Mouse (Mus musculus) thymus, postnatal 36 days (tissue): ENCODE measurements around the gene Gipc1.

Experiments
- DNase-seq, 2 experiments: peaks; one replicate each; pipeline ENCODE4 v3.0.0; 2022; ENCODE audit warnings: mixed read lengths in 2 of 2

Gene Gipc1

DNA sequence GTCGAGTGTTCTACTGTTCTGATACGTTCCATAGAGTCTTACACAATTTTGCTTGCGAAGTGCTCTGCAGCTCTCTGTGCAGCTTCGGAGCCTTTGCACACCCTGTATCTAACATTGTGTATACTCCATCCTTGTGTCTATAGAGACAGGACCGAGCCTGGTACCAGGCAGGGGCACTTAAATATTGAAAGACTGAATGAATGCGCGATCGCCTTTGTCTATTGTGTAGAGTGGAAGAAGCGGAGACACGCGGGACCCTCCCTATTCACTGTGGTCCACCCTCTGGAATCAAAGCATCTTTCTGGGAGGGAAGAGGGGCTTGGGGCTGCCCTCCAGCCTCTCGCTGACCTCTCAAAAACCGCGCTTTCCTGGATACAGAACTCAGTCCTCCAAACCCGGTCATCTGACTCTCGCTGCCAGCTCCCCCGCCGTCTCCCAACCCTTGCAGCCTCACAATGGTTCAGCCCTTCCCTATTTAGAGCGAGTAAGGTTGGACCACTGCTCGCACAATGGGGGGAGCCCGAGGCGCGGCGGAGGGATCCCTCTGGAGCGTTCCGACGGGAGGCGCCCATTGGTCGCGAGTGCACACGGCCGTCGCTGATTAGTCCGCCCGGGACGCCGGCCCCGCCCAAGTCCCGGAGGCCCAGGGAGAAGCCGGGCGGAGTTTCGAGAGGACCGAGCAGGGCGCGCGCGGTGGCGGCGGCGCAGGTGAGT is at the start of gene Gipc1:
Gipc1 (plus strand) TSS at position 648 of the 714 bp plus-strand sequence.
- peak; percentile 96 to 98 for DNase-seq

DNA sequence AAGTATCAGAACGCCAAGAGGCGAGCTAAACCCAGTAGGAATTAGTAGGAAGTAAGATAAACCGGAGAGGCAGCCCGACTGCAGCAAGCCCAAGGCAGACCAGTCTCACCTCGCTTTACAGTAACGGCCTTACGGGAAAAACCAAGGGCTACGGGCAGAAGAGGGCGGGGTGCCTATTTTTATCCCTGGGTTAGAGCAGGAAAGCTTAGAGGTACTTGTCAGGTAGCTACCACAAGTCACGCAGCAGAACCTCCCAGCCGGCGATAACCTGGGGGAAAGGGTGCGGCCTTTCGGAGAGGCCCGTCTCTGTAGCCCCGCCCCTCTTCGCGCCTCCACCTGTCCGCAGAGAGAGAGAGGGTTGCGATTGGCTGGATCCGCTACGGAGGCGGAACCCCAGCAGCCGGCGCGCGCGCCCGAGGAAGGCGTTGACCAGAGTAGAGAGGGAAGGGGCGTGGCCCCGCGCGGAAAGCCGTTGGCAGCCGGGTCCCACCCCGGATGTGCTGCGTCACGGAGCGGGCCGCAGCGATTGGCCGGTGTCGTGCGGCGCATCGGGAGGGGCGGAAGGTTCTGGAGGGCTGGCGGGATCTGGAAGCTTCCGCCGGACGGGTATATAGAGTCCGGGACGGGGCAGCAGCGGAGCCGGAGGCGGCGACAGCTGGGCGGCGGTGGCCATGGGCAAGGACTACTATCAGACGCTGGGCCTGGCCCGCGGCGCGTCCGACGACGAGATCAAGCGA is 44.6 kb upstream of the Gipc1 start, which contains the start of the genes Tecr and Dnajb1:
Tecr (minus strand) TSS at position 311 of the 737 bp plus-strand sequence.
Dnajb1 (plus strand) TSS at position 533 of the 737 bp plus-strand sequence.
- peak; percentile 100 for DNase-seq

DNA sequence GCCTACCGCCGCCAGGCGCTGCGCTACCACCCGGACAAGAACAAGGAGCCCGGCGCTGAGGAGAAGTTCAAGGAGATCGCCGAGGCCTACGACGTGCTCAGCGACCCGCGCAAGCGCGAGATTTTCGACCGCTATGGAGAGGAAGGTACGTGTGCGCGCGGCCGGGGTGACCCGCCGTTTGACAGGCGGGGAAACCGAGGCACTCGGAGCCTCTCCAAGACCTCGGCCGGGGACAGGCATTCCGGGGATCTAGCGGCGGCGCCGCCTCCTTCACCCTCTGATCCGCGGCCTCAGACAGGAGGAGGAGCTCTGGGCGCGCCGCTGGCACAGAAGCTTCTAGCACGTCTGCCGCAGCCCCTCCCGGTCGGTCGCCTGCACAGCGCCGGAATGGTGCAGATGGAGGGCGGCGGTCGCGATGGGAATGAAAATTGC is 44.1 kb upstream of the Gipc1 start:
- peak; percentile 85 to 89 for DNase-seq

DNA sequence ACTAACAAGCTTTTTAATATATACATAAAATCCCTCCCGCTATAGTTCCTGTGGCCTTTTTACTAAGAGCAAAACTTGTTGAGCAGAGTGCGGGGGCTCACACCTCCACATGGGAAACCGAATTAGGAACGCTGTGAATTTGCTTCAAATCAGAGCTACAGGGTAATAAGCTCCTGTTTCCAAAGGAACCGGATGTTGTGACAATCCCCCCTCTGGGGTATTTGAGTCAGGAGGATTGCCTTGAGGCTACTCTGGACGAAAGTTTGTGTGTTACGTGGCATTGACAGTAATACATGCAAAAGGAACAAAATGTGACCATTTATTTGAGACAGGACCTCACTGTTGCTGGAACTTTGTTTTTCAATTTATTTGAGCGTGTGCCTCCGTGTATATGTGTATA is 43.4 kb upstream of the Gipc1 start:
- no peak for DNase-seq

DNA sequence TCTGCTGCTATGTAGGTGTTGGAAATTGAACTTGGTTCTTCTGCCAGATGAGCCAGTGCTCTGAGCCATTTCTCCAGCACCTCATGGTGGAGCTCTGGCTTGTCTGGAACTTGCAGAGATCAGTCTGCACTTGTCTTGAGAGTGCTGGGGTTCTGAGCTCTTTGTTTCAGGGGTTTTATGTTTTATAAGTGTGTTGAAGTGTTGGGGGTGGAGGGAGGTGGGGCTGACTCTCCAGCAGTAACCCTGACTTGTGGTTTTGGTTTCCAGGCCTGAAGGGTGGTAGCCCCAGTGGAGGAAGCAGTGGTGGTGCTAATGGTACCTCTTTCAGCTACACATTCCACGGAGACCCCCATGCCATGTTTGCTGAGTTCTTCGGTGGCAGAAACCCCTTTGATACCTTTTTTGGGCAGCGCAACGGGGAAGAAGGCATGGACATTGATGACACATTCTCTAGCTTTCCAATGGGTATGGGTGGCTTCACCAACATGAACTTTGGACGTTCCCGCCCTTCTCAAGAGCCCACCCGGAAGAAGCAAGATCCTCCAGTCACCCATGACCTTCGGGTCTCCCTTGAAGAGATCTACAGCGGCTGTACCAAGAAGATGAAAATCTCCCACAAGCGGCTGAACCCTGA is 42.8 kb upstream of the Gipc1 start:
- DNase-seq, result peak in 1 of 2 experiments; percentile 42

DNA sequence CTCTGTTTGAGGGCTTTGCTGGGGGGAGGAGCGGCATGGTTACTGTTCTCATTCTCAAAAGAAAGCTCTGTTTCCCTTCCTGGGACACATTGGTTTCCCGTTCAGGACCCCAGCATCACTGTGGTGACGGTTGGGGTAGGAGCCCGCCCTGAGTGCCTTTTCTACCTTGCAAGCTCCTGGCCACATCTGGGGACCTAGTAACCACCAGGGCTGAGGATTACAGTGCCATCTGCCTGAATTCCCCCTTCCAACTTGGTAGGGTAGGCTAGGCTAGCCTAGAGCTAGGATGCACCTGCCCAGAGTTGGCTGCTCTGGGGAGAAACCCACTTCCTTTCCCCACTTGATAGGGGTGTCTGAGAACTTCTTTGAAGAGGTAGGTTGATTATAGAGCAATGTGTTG is 40.6 kb upstream of the Gipc1 start:
- DNase-seq, result peak; percentile 71 to 84

DNA sequence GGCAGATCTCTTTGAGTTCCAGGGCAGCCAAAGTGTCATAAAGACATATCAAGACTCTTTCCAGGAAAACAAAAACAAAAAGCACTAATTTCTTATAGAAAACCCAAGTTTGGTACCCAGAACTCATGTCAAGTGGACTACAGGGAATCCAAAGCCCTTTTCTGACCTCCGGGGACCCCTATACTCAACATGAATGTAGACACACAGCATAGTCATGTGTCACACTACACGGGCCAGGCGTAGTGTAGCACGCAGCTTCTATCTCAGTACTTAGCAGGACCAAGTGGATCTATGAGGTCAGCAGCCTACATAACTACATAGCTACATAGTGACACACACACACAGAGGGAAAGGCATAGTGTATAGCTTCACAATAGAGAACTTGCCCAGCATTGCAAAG is 38.8 kb upstream of the Gipc1 start:
- DNase-seq, result no peak

DNA sequence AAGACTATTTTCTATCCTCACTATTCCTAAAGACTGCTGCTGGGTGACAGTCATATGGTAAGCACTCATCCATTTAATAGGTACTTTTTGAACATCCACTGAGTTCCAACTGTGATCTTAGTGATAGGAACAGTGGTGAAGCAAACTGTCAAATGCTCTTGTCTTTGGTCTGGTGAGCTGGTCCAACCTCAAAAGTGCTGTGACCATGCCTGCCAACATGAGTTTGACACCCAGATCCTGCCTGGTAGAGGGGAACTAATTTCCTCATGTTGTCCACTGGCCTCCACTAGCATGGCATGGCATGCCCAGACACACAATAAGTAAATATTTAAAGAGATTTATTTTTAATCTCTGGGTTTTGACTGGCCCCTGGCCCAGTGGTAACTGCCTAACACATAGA is 35.9 kb upstream of the Gipc1 start:
- DNase-seq, result no peak

DNA sequence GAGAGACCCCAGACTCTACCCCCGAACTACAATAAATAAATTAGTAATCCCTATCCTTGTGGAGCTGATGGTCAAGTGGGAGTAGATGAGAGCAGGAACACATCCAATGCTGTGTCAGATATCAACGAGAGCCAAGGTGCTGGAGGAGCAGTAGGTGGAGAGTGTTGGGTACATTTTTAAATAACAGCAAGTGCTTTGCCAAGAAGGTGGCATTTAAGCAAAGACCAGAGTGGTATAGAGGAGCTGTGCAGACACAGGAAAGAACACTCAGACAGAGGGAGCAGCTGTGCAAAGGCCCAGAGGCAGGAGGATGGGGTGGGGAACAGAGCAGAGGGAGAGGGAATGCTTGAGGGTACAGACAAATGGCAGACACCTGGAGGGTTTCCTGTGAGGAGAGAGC is 35.4 kb upstream of the Gipc1 start:
- DNase-seq, result no peak

DNA sequence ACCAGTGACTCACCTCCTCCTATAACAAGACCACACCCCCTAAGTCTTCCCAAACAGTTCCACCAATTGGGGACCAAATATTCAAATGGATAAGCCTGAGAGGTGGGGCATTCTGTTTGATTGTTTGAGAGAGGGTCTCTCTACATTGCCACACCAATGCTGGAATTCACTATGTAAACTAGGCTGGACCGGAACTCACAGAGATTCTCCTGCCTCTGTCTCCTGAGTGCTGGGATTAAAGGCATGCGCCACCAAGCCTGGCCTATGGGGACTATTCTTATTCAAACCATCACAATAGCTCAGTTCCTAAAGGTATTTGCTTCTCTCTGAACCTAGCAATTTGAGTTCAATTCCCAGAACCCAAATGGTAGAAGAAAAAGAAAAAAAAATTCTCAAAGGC is 33.9 kb upstream of the Gipc1 start:
- no peak for DNase-seq

DNA sequence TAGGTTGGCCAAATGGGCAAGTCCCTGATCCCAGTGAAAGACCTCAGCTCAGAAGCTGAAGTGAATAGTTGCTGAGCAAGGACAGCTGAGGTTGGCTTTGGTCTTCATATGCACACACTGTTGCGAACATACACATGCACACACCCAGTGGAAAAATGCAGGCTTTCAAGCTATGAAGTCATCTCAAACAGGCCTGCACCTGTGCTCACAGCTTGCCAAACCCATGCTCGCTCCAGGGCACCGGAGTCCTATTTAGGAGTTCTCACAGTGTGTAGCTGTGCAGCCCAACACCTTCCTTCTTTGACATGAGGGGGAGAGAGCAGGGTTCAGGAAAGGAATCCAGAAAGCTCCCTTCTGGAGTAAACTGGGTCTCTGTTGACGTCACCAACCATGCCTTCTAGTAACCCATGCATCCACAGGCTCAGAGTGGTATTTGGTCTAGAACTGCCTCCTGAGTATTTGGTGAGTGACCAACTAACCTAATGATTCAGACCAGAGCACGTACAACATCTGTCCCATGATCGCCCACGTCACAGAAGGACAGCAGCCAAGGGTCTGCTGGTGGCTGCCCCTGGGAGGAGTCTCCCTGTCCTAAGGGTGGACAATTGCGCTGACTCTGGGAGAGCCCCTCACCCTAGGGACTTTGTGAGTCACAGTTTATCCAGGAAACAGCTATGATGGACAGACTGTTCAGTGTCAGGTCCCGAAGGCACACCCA is 32.8 kb upstream of the Gipc1 start:
- DNase-seq, result peak in 1 of 2 experiments; percentile 64

DNA sequence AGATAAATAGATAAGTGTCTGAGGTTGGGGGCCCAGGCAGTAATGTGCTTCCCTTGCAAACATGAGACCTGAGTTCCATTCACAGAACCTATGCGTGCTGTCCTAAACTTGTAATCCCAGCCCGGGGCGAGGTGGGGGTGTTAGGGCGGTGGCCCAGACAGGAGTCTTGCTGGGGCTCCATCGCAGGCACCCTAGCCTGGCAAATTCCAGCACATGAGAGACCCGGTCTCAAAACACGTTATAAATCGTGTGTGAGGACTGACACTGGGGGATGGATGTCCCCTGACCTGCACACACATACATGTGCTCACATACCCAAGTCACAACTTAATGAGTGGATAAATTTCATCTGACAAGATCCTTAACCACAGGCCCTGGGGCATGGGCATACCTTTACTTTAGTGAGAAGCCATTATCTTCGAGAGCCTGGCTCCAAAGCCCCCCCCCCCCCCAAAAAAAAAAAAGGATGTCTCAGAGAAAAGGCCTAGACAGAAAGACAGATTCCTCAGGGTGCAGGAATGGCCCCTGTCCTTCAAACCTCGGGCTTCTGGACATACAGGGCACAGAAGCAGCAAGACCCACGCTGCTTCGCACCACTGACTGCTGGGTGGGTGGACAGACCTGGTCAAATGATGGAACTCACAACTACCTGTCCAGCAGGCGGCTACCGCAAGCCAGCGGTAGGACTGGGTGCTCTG is 30.6 kb upstream of the Gipc1 start:
- DNase-seq, result no peak

DNA sequence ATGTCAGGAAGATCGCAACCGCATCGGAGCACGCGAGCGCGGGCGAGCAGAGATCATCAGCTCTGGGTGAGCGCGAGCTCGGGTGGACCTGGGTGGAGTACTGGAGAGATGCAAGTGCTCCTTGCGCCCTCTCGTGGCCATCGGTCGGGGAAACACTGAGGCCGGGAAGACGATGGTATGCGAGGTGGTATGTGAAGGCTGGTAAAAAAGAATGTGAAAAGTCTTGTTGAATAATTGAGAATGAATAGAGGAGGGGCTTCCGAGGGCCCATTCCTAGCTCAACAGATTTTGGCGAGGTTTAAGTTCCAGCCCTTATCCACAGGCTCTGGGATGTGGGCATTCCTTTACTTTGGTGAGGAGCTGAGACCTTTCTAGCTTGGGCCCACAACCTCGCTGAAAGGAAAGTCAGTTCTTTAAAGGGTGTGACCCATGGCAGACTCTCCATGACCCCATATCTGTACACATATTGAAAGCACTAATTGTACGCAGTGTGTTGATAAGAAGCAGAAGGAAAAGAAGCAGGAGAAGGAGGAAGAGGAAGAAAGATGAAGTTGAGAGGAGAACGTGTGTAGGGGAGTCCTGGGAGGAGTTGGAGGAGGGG is 30.0 kb upstream of the Gipc1 start:
- DNase-seq, result peak; percentile 89

DNA sequence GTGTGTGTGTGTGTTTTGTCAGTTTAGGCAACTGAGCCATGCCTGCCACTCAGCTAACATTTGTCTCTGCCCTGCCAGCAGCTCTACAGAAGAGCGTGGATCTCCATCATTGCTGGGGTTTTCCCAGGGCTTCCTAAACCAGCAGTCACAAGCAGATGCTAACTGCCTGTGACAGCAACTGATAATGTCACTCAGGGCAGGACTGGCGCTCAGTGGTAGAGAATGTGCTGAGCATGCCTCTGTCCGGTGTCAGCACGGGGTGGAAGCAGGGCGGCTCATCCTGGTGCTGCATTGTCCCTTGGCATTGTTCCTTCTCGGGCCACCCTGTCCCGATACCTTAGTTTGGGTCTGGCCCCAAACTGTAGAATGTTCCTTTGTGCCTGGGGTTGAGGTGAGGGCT is 28.9 kb upstream of the Gipc1 start:
- DNase-seq, result no peak

DNA sequence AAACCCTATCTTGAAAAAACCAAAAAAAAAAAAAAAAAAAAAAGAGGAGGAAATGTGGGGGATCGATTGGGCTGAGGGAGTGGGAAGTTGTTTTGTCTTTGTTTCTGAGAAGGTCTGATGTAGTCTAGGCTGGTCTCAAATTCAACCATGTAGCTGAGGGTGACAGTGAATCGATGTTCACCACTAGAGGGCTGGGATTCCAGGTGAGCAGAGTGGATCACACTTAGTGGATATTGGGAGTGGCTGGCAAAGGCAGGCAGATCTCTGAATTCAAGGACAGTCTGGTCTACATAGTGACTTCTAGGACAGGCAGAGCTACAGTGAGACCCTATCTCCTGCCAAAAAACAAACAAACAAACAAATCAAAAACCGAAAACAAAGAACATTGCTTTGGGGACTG is 27.7 kb upstream of the Gipc1 start:
- no peak for DNase-seq

DNA sequence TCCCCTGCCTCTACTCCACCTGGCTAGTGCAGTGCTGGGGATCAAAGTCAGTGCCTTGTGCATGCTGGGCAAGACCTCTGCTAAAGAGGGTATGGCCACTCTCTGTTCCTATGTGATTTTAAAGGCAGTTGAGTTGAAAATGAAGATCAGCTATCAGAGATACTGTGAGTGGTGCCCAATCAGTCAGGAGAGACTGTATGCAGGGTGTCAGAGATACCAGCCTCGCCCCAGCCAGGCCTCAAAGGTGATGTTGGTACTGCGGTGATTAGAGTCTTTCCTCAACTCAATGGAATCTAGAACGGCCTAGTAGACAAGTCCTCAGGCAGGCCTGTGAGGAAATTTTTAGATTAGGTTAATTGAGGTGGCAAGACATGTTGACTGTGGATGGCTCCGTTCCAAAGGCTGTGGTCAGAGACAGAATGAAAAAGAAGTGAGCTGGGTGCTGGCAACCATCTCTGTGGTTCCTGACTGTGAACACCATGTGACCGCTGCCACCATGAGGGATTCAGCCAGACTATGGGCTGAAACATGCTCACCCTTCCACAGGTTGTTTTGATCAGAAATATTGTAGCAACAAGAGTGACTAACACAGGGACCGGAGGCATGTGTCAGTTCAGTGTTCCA is 26.7 kb upstream of the Gipc1 start:
- no peak for DNase-seq

DNA sequence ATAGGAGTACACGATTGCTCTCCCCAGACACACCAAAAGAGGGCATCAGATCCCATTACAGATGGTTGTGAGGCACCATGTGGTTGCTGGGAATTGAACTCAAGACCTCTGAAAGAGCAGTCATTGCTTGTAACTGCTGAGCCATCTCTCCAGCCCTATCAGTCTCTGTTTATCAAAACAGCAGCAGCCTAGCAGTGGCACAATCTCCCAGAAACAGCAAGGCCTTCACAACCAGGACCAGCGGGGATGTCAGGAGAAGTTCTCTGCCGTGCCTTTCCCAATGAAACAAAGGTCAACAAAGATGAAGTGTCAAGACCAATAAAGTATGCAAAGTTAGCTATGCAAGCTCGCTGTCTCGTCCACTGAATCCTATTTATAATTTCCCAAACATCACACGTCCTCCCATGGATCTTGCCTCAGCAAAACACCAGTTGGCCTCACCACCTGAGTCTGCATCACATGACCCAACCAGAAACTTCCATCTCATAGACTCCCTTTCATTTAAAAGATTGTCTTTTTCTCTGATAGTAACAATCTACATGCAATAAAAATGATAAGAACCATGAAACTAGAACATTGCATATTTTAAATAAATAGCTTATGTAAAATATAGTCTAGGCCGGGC is 20.3 kb upstream of the Gipc1 start:
- no peak for DNase-seq

DNA sequence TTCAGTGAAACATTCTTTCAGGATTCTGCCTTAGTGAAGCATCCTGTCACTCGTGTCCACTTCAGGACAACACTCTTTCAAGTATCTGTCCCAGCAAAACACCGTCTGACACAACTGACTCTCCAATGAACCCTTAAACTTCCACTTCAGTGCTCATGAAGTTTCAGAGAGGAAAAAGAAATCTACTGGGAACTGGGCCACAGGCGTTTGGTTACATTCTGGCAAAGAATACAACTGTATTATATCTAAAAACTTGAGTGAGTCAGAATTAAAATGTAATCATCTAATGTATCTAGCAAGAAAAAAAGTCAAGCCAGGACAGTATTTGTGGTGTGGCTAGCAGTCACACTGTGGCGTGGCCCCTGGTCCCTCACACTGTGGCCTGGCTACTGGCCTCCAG is 13.6 kb upstream of the Gipc1 start:
- no peak for DNase-seq

DNA sequence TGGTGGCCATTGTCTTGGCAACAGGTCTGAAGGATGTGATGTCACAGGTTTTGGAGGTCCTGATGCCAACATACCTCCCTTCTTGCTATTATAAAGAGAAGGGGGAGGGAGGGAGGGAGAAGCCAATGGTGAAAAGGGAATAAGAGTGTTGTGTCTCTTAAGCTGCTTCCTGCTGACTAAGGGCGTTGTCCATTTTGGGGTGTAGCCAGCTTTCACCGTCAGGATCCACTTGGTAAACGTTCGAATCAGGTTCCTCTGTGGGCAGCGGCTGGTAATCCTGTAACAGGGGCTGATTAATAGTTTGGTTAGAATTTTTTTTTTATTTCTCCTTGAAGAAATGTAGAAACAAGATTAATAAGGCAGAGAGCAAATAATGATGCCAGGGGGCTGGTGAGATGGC is 12.8 kb upstream of the Gipc1 start:
- DNase-seq, result no peak

DNA sequence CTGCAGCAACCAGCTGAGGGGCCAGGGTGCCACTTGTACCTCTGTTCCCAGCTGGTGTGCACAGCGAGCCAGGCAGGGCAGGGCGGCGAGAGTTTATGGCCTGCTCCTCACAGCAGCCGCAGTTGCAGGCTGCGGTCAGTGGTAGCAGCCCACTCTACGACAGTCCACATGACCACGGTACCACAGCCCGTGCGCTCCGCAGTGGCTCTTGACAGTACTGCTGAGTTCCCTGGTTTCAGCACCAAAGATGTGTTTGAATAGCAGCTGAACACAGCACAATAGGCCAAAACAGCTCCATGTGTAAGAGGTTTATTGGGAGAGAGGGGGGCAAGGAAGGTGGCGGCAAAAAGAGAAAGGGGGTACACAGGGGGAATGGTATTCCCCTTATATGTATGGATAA is 5.0 kb upstream of the Gipc1 start:
- no peak for DNase-seq

DNA sequence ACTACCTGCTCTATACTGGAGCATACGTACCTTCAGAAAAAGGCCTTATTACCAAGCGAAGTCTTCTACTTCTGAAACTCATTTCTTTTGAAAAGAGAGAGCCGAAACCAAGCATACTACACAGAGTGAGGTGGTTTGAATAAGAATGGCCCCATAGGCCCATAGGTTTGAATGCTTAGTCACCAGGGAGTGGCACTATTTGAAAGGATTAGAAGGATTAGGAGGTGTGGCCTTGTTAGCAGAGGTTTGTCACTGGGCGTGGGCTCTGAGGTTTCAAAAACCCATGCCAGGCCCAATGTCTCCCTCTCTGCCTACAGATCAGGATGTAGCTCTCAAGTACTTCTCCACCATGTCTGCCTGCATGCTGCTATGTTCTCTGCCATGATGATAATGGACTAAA is 4.4 kb upstream of the Gipc1 start:
- no peak for DNase-seq
